Comparison of ENCODE assay signal across 8 mouse cellular contexts in the genomic region with DNA sequence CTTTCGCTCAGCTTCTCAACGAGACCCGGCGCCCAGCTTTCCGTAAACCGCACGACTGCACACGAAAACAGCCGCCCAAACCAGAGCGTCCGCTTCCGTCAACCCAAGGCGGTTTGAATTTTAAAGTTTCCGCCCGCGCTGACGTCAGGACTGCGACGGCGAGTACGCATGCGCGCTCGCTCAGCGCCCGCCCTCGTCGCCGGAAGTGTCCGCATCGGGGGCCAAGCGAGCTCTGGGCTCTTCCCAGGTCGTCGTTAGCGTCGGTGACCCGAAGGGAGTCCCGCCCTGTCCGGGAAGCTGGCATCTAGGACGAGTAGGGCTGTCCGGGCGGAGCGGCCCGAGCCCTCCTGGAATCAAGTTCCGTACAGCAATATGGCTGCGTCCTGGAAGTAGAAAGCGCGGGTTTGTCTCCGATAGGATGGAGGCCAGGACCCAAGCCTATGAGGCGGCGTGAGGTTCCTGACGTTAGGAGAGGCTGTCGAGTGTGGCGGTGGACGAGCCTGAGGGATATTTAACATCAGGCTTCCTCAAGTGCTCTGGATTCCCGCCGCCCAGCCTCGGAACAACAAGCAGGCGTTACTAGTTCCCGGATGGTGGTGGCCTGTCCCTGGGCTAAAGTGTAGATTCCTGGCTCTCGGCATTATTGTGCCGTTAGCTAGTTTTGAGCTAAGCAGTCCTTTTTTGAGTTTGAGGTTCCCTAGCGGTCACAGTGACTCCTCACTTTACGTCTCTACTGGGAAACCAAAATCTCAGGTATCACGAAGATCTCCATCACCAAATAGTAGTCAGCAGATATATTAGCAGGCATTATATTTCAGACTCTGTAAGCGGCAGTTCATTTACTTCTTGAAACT. TPM values are rescaled to one million over a fixed set of nuclear protein-coding genes. Genes with fewer than 3 reads are reported as not detected.
DNase-seq lines count a peak whose midpoint lies in the region; ATAC-seq and TF ChIP-seq lines count a peak whose summit lies in the region.

Ndc80 (minus strand) TSS at position 147 of the 854 bp plus-strand sequence.

- DNase-seq in CH12.LX (ENCODE audit: extremely low read depth): peak; percentile 94
- DNase-seq in c-Kit-positive CD71-positive TER-119-negative erythroid progenitor cells, embryonic 14.5 days (ENCODE audit: low read depth): peak; percentile 76
- peak; percentile 96 for DNase-seq in forebrain, embryonic 11.5 days (ENCODE audit: low spot score)
- peak; percentile 94 to 97 for DNase-seq in kidney, postnatal 36 days
- peak; percentile 95 for DNase-seq in telencephalon, adult 2 months (ENCODE audit: low read depth, low spot score)

- peaks cover 0 to 14% of the 10 kb centered on the region in 2 experiments; a peak in 2 of 4 replicates for H3K4me1 ChIP-seq in CH12.LX (ENCODE audit: control insufficient read depth in 1 of 2, insufficient read depth in 2 of 2)
- H3K4me1 ChIP-seq in forebrain, embryonic 11.5 days (replicated peaks; ENCODE audit: control insufficient read depth, insufficient read depth, low read length): peaks cover 2% of the 10 kb centered on the region; the same call in 1 of the 2 replicates
- H3K4me1 ChIP-seq in heart, embryonic 16.5 days (ENCODE audit: control insufficient read depth, insufficient read depth, low read length): peaks cover 12% of the 10 kb centered on the region
- H3K4me1 ChIP-seq in liver, embryonic 15.5 days (replicated peaks): peaks cover 26% of the 10 kb centered on the region
- H3K4me1 ChIP-seq in neural tube, embryonic 12.5 days: peaks cover 13% of the 10 kb centered on the region

- under 1% methylated on average over 66 of the region's 66 CpGs for WGBS in forebrain, embryonic 11.5 days
- WGBS in heart, embryonic 16.5 days: under 1% methylated on average over 66 of the region's 66 CpGs
- under 1% methylated on average over 66 of the region's 66 CpGs for WGBS in liver, embryonic 15.5 days (ENCODE audit: insufficient replicate concordance)
- under 1% methylated on average over 66 of the region's 66 CpGs for WGBS in neural tube, embryonic 12.5 days

- peak within 1 kb of the TSS; percentile 63 to 82 (median 68) for H3K4me3 ChIP-seq in CH12.LX (replicated peaks in 1 of 3; ENCODE audit: low read depth in 2 of 3, low read length in 2 of 3, poor library complexity in 1 of 3)
- peak within 1 kb of the TSS; percentile 58 for H3K4me3 ChIP-seq in forebrain, embryonic 11.5 days (ENCODE audit: low read depth, low read length)
- H3K4me3 ChIP-seq in heart, embryonic 16.5 days (ENCODE audit: low read length): peak within 1 kb of the TSS; percentile 92
- peak within 1 kb of the TSS; percentile 84 for H3K4me3 ChIP-seq in liver, embryonic 15.5 days (replicated peaks)
- H3K4me3 ChIP-seq in neural tube, embryonic 12.5 days: peak within 1 kb of the TSS; percentile 56

- H3K9me3 ChIP-seq in CH12.LX (replicated peaks; ENCODE audit: low read length): no peaks in the 10 kb centered on the region
- H3K9me3 ChIP-seq in forebrain, embryonic 11.5 days (ENCODE audit: control insufficient read depth, low read length): no peaks in the 10 kb centered on the region
- no peaks in the 10 kb centered on the region for H3K9me3 ChIP-seq in heart, embryonic 16.5 days (replicated peaks; ENCODE audit: control insufficient read depth, low read length)
- no peaks in the 10 kb centered on the region for H3K9me3 ChIP-seq in liver, embryonic 15.5 days (replicated peaks)
- no peaks in the 10 kb centered on the region for H3K9me3 ChIP-seq in neural tube, embryonic 12.5 days

- H3K27ac ChIP-seq in CH12.LX (ENCODE audit: insufficient read depth, low read depth): peak within 1 kb of the TSS; percentile 74
- peak within 1 kb of the TSS; percentile 98 for H3K27ac ChIP-seq in forebrain, embryonic 11.5 days (ENCODE audit: low read depth, low read length)
- H3K27ac ChIP-seq in heart, embryonic 16.5 days (ENCODE audit: low read length): peak within 1 kb of the TSS; percentile 95
- H3K27ac ChIP-seq in liver, embryonic 15.5 days (replicated peaks): peak within 1 kb of the TSS; percentile 96
- peak within 1 kb of the TSS; percentile 94 for H3K27ac ChIP-seq in neural tube, embryonic 12.5 days

- TF ChIP-seq POLR2A in CH12.LX (IDR thresholded peaks at IDR 0.05; ENCODE audit: low read depth, low read length): peak; percentile 87

- peak within 1 kb of the TSS; percentile 86 for H3K9ac ChIP-seq in CH12.LX (ENCODE audit: insufficient read depth, low read depth)
- H3K9ac ChIP-seq in forebrain, embryonic 11.5 days (ENCODE audit: low read length): peak within 1 kb of the TSS; percentile 79
- H3K9ac ChIP-seq in heart, embryonic 16.5 days (ENCODE audit: low read length): peak within 1 kb of the TSS; percentile 75
- peak within 1 kb of the TSS; percentile 77 for H3K9ac ChIP-seq in liver, embryonic 15.5 days
- peak within 1 kb of the TSS; percentile 59 for H3K9ac ChIP-seq in neural tube, embryonic 12.5 days

- no peaks in the 10 kb centered on the region for H3K27me3 ChIP-seq in CH12.LX (replicated peaks)
- H3K27me3 ChIP-seq in forebrain, embryonic 11.5 days (ENCODE audit: control insufficient read depth, insufficient read depth, low read length): no peaks in the 10 kb centered on the region
- H3K27me3 ChIP-seq in heart, embryonic 16.5 days (ENCODE audit: control insufficient read depth, insufficient read depth, low read length): no peaks in the 10 kb centered on the region
- H3K27me3 ChIP-seq in liver, embryonic 15.5 days: no peaks in the 10 kb centered on the region
- no peaks in the 10 kb centered on the region for H3K27me3 ChIP-seq in neural tube, embryonic 12.5 days (replicated peaks)

- peaks cover 14% of the 10 kb centered on the region for H3K79me2 ChIP-seq in CH12.LX (replicated peaks; ENCODE audit: control insufficient read depth, extremely low read depth, insufficient read depth, poor library complexity, severe bottlenecking)

- TF ChIP-seq EP300 in CH12.LX (IDR thresholded peaks at IDR 0.05; ENCODE audit: low read length): no peak

- H3K36me3 ChIP-seq in CH12.LX (replicated peaks in 1 of 2; ENCODE audit: control insufficient read depth in 1 of 2, insufficient read depth in 1 of 2, low read length in 1 of 2): peaks cover 5 to 7% of the 10 kb centered on the region in 2 experiments
- no peaks in the 10 kb centered on the region for H3K36me3 ChIP-seq in forebrain, embryonic 11.5 days (ENCODE audit: control insufficient read depth, insufficient read depth, low read length)
- H3K36me3 ChIP-seq in heart, embryonic 16.5 days (ENCODE audit: control insufficient read depth, insufficient read depth): peaks cover 5% of the 10 kb centered on the region; the same call in 1 of the 2 replicates
- H3K36me3 ChIP-seq in liver, embryonic 15.5 days (replicated peaks): peaks cover 27% of the 10 kb centered on the region
- peaks cover 7% of the 10 kb centered on the region; the same call in 1 of the 2 replicates for H3K36me3 ChIP-seq in neural tube, embryonic 12.5 days

- in situ Hi-C loops in CH12.LX (cut with MboI; ENCODE audit: low pct_ligation_motif_present, low pct_unique_long_range_greater_than_20kb, low sequenced_read_pairs): no loop called here

- dilution Hi-C loops in CH12.LX (cut with MboI; ENCODE audit: extremely low pct_ligation_motif_present, extremely low pct_unique_long_range_greater_than_20kb, low sequenced_read_pairs): no loop called here

- no peak for TF ChIP-seq RAD21 in CH12.LX (IDR thresholded peaks at IDR 0.05; ENCODE audit: low read depth, low read length)

- H3K4me2 ChIP-seq in CH12.LX (ENCODE audit: insufficient read depth, low read depth, poor library complexity, severe bottlenecking): peak within 1 kb of the TSS; percentile 54; the same call in 1 of the 2 replicates
- peak within 1 kb of the TSS; percentile 56 for H3K4me2 ChIP-seq in forebrain, embryonic 11.5 days (ENCODE audit: low read depth, low read length, severe bottlenecking)
- peak within 1 kb of the TSS; percentile 82 for H3K4me2 ChIP-seq in heart, embryonic 16.5 days (ENCODE audit: low read depth, low read length)
- peak within 1 kb of the TSS; percentile 82 for H3K4me2 ChIP-seq in liver, embryonic 15.5 days
- peak within 1 kb of the TSS; percentile 64 for H3K4me2 ChIP-seq in neural tube, embryonic 12.5 days (replicated peaks)

- peak; percentile 98 for ATAC-seq in forebrain, embryonic 11.5 days (replicated peaks; ENCODE audit: low FRiP score)
- peak; percentile 99 for ATAC-seq in heart, embryonic 16.5 days (replicated peaks; ENCODE audit: extremely low read depth, insufficient read depth, low FRiP score)
- ATAC-seq in liver, embryonic 15.5 days (ENCODE audit: insufficient read depth): peak; percentile 90
- peak; percentile 97 for ATAC-seq in neural tube, embryonic 12.5 days (ENCODE audit: low FRiP score, low read depth)

- TF ChIP-seq CTCF in CH12.LX (conservative IDR thresholded peaks at IDR 0.05 in 1 of 2, IDR thresholded peaks at IDR 0.05 in 1 of 2; ENCODE audit: low read depth in 2 of 2, low read length in 2 of 2): peak in 1 of 2 experiments; percentile 6; a peak in 1 of 4 replicates

TF ChIP-seq in CH12.LX, 34 proteins besides CTCF, POLR2A, EP300 and RAD21 (continues in another document):
- TF ChIP-seq GABPA (IDR thresholded peaks at IDR 0.05; ENCODE audit: insufficient replicate concordance, low read depth, low read length): peak; percentile 33; the same call in 1 of the 2 replicates
- no peak for TF ChIP-seq CHD1 (IDR thresholded peaks at IDR 0.05; ENCODE audit: low read depth, low read length)
- TF ChIP-seq TCF12 (IDR thresholded peaks at IDR 0.05; ENCODE audit: low read depth, low read length): peak; percentile 78
- TF ChIP-seq MAFK (IDR thresholded peaks at IDR 0.05; ENCODE audit: insufficient replicate concordance, low read length): no peak
- peak; percentile 37; the same call in 1 of the 2 replicates for TF ChIP-seq IRF4 (IDR thresholded peaks at IDR 0.05; ENCODE audit: low read depth, low read length)
- TF ChIP-seq MXI1 (IDR thresholded peaks at IDR 0.05; ENCODE audit: low read depth, low read length): peak; percentile 96
- TF ChIP-seq BHLHE40 (IDR thresholded peaks at IDR 0.05; ENCODE audit: low read depth, low read length): no peak
- TF ChIP-seq JUN (IDR thresholded peaks at IDR 0.05; ENCODE audit: insufficient read depth, low read depth, low read length): no peak
- peak; percentile 74 for TF ChIP-seq CHD2 (IDR thresholded peaks at IDR 0.05; ENCODE audit: low read length)
- no peak for TF ChIP-seq SMC3 (IDR thresholded peaks at IDR 0.05; ENCODE audit: low read depth, low read length)
- TF ChIP-seq UBTF (IDR thresholded peaks at IDR 0.05; ENCODE audit: low read depth, low read length): peak; percentile 74; the same call in 1 of the 2 replicates
- TF ChIP-seq NELFE (IDR thresholded peaks at IDR 0.05; ENCODE audit: low read depth, low read length): peak; percentile 60

RNA-seq across cellular contexts. Expression of gene Ndc80, which starts in this region (rescaled TPM):
- total RNA-seq in CH12.LX (2012; rRNA removed) (24.4 and 26.7 TPM in 2 replicates), CH12.LX (2014; rRNA removed) (44.5 and 55.6 TPM in 2 replicates)
- 41.8 and 49.6 TPM in 2 replicates for polyA plus RNA-seq in CH12.LX (2012; ENCODE audit: insufficient read length, low read depth)
- 69.3 and 70.5 TPM in 2 replicates for polyA plus RNA-seq in forebrain, embryonic 11.5 days (2014; fragmentation: Nextera tagmentation; extraction: Ambion mirVana)
- 35.2 and 41.0 TPM in 2 replicates for polyA plus RNA-seq in heart, embryonic 16.5 days (2015; fragmentation: Nextera tagmentation; extraction: Ambion mirVana)
- polyA plus RNA-seq in liver, embryonic 15.5 days (2015; fragmentation: Nextera tagmentation; extraction: Ambion mirVana): 31.5 and 32.2 TPM in 2 replicates
- polyA plus RNA-seq in neural tube, embryonic 12.5 days (2016; fragmentation: Nextera tagmentation; extraction: Ambion mirVana): 31.4 and 33.7 TPM in 2 replicates

Comparison
In these comparisons a context has a peak if more than half of its experiments do, and no peak if none do; other contexts are left out.
1. Peak in every context shown above with its lines: DNase-seq, ATAC-seq, H3K4me3 ChIP-seq and H3K27ac ChIP-seq.